Mouse (Mus musculus): ENCODE data around the gene Fndc3b.

GRCm38 (mm10) chr3:27483762-27484161, 227.3 kb downstream of the Fndc3b start:
- TF ChIP-seq POLR2A (IDR thresholded peaks at IDR 0.05; ENCODE audit: extremely low read depth, insufficient read depth, low read length) (no peak), CTCF (IDR thresholded peaks at IDR 0.05; ENCODE audit: extremely low read depth, insufficient read depth, low read length) (no peak)

Data from cortical plate, adult 2 months (tissue).